ENCODE assay signal across 8 mouse cellular contexts in the genomic region with DNA sequence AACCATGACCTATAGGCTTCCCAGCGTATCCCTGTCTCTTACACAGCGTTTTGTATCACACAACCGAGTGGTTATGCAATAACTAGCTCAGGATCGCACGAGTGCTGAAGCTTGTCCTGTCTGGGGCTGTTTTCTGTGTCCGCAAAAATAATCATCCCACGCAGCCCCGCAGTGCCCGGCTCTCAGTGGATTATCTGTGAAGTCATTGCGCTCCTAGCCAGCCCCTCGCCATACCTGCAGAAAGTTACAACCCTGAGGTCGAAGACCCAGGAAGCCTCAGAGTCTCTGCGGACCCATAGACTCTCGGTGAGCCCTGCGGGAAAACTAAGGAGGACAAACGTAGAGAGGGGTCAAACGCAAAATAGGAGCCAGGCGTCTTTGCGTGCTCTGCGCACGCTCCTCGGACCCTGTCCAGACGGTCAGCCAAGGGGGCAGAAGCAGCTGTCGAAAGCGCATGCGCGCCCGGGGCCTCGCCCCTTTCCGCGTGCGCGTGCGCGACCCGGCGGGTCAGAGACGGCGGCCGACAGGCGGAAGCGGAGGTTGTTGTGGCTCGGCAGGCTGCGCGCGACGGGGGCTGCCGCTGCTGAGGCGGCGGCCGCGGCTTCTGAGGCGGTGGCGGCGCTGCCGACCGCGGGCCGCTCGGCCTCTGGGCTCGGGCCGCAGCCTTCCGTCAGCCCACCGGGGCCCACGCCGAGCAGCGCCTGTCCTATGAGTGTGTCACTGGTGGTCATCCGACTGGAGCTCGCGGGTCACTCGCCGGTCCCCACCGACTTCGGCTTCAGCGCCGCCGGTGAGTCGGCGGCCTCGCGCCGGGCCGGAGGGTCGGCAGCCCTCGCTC. TPM values are rescaled to one million over a fixed set of nuclear protein-coding genes. Genes with fewer than 3 reads are reported as not detected.
DNase-seq lines count a peak whose midpoint lies in the region; ATAC-seq lines count a peak whose summit lies in the region.

A gene (minus strand): TSS at position 456 of the 838 bp plus-strand sequence.
A gene (plus strand): TSS at position 505 of the 838 bp plus-strand sequence.

- peak; percentile 83 for ATAC-seq in inflammation-experienced regulatory T-cells, adult 6 months
- ATAC-seq in megakaryocyte-erythroid progenitor cell, adult 5-6 weeks (replicated peaks; ENCODE audit: low FRiP score, low TSS enrichment, poor library complexity, severe bottlenecking) = peak; percentile 61

- peak; percentile 92 for DNase-seq in adipocyte (ENCODE audit: low spot score)
- DNase-seq in embryo, embryonic 10 days (ENCODE audit: low spot score) = peak; percentile 95
- DNase-seq in gastrocnemius, postnatal 14 days = peak; percentile 95
- DNase-seq in left cerebral cortex, postnatal 10 days (ENCODE audit: extremely low spot score in 1 of 2, low spot score in 2 of 2) = peak; percentile 90 to 96
- peak; percentile 96 for DNase-seq in right cerebral cortex, postnatal 25 days
- DNase-seq in urinary bladder, postnatal 4 days (ENCODE audit: low spot score in 2 of 2) = peak; percentile 93 to 95

- intact Hi-C loops in gastrocnemius, postnatal 14 days (cut with DNase I; ENCODE audit: low total_unique reads) = no loop called here
- intact Hi-C loops in left cerebral cortex, postnatal 10 days (cut with DNase I) = no loop called here

RNA-seq across cellular contexts. Expression of the first gene that starts in this region (rescaled TPM):
- 1 to 10 TPM; 4.5 to 9.4 TPM for total RNA-seq in gastrocnemius, postnatal 14 days (2021)
- 1 to 10 TPM in 2 of 3 experiments, under 1 TPM in 1; 0.93 to 5.7 (median 5.6) TPM for polyA plus RNA-seq in inflammation-experienced regulatory T-cells, adult 6 months (2017; shearing (Covaris generic))
- 1 to 10 TPM; 2.2 to 2.5 TPM for total RNA-seq in left cerebral cortex, postnatal 10 days (2021)
- 6.2 and 14.2 TPM in 2 replicates for total RNA-seq in megakaryocyte-erythroid progenitor cell, adult 5-6 weeks (2014; fragmentation: Nextera tagmentation)
- total RNA-seq in megakaryocyte-erythroid progenitor cell, adult 5-6 weeks (2017) = 1.4 and 6.3 TPM in 2 replicates

RNA-seq across cellular contexts. Expression of the second gene that starts in this region (rescaled TPM):
- 10 to 100 TPM; 22.9 to 25.1 TPM for total RNA-seq in gastrocnemius, postnatal 14 days (2021)
- polyA plus RNA-seq in inflammation-experienced regulatory T-cells, adult 6 months (2017; shearing (Covaris generic)) = 10 to 100 TPM in 2 of 3 experiments, 1 to 10 TPM in 1; 9.6 to 14.4 (median 13.5) TPM
- total RNA-seq in left cerebral cortex, postnatal 10 days (2021) = 10 to 100 TPM; 50.4 to 51.8 TPM
- 26.8 and 41.9 TPM in 2 replicates for total RNA-seq in megakaryocyte-erythroid progenitor cell, adult 5-6 weeks (2014; fragmentation: Nextera tagmentation)
- 57.6 and 62.5 TPM in 2 replicates for total RNA-seq in megakaryocyte-erythroid progenitor cell, adult 5-6 weeks (2017)

Comparison
In these comparisons a context has a peak if more than half of its experiments do, and no peak if none do; other contexts are left out.
1. Peak in every context shown above with its lines: DNase-seq and ATAC-seq.